Mouse (Mus musculus): ENCODE data around the gene Tmem220. TPM values are rescaled to one million over a fixed set of nuclear protein-coding genes. Genes with fewer than 3 reads are reported as not detected.
A peak's percentile ranks its signal among the peaks of the same experiment; 100 is the strongest.

Gene Tmem220
- total and polyA plus RNA-seq, 3 experiments = 0.30 to 1.6 (median 0.36) TPM

- in situ Hi-C loops (cut with MboI; ENCODE audit: low pct_ligation_motif_present, low pct_unique_long_range_greater_than_20kb, low sequenced_read_pairs) (no loop called here), dilution Hi-C loops (cut with MboI; ENCODE audit: extremely low pct_ligation_motif_present, extremely low pct_unique_long_range_greater_than_20kb, low sequenced_read_pairs) (no loop called here)
- H3K4me1 ChIP-seq (ENCODE audit: control insufficient read depth in 1 of 2, insufficient read depth in 2 of 2) = no peaks in the 10 kb centered on the region
- H3K79me2 ChIP-seq (replicated peaks; ENCODE audit: control insufficient read depth, extremely low read depth, insufficient read depth, poor library complexity, severe bottlenecking) = no peaks in the 10 kb centered on the region
- no peak overlapping the region for H3K4me2 ChIP-seq (ENCODE audit: insufficient read depth, low read depth, poor library complexity, severe bottlenecking)
- H3K27me3 ChIP-seq (replicated peaks) = no peaks in the 10 kb centered on the region
- TF ChIP-seq ELF1 (IDR thresholded peaks at IDR 0.05; ENCODE audit: low read depth, low read length) = no peak
- no peak for TF ChIP-seq POLR2A (IDR thresholded peaks at IDR 0.05; ENCODE audit: low read depth, low read length)
- TF ChIP-seq ETS1 (conservative IDR thresholded peaks at IDR 0.05; ENCODE audit: low read depth, low read length) = no peak
- no peak for TF ChIP-seq RAD21 (IDR thresholded peaks at IDR 0.05; ENCODE audit: low read depth, low read length)
- no peak for TF ChIP-seq E2F4 (IDR thresholded peaks at IDR 0.05; ENCODE audit: insufficient replicate concordance, low read depth, low read length)
- TF ChIP-seq NELFE (IDR thresholded peaks at IDR 0.05; ENCODE audit: low read depth, low read length) = no peak
- TF ChIP-seq EP300 (IDR thresholded peaks at IDR 0.05; ENCODE audit: low read length) = no peak
- TF ChIP-seq SIN3A (IDR thresholded peaks at IDR 0.05; ENCODE audit: low read length) = no peak
- no peak for TF ChIP-seq MYC (IDR thresholded peaks at IDR 0.05; ENCODE audit: low read depth, low read length)
- TF ChIP-seq IRF4 (IDR thresholded peaks at IDR 0.05; ENCODE audit: low read depth, low read length) = no peak
- no peak for TF ChIP-seq MAZ (IDR thresholded peaks at IDR 0.05; ENCODE audit: low read depth, low read length)
- no peak for TF ChIP-seq GABPA (IDR thresholded peaks at IDR 0.05; ENCODE audit: insufficient replicate concordance, low read depth, low read length)
- no peak overlapping the region for H3K9ac ChIP-seq (ENCODE audit: insufficient read depth, low read depth)
- H3K9me3 ChIP-seq (replicated peaks; ENCODE audit: low read length) = peaks cover 4% of the 10 kb centered on the region
- H3K36me3 ChIP-seq (replicated peaks in 1 of 2; ENCODE audit: control insufficient read depth in 1 of 2, insufficient read depth in 1 of 2, low read length in 1 of 2) = peaks cover 40 to 53% of the 10 kb centered on the region in 2 experiments
- H3K4me3 ChIP-seq (replicated peaks in 1 of 3; ENCODE audit: low read depth in 2 of 3, low read length in 2 of 3, poor library complexity in 1 of 3) = no peak overlapping the region
- no peak overlapping the region for H3K27ac ChIP-seq (ENCODE audit: insufficient read depth, low read depth)
- DNase-seq (ENCODE audit: extremely low read depth) = no peak
These were observed 11.9 kb downstream of the Tmem220 start for GRCm38 (mm10) chr11:67036892-67037291.

DNA sequence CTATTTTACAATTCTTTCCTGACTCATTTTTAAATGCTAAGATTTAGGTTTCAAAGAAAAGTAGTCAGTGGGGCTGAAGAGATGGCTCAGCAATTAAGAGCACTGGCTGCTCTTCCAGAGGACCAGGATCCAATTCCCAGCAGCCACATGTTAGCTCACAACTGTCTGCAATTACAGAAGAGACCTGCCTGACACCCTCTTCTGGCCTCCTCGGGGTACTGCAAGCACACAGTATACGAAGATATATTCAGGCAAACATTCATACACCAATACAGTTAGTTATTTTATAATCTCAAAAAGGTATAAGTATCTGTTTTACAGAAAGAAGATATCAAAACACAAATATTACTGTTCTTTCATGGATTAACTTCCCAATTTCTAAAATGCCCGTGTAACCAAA is 14.8 kb downstream of the Tmem220 start:
- Histone ChIP-seq H3K4me3 (replicated peaks in 1 of 3; ENCODE audit: low read depth in 2 of 3, low read length in 2 of 3, poor library complexity in 1 of 3) (no peak overlapping the region), H3K9ac (ENCODE audit: insufficient read depth, low read depth) (no peak overlapping the region), H3K36me3 (replicated peaks in 1 of 2; ENCODE audit: control insufficient read depth in 1 of 2, insufficient read depth in 1 of 2, low read length in 1 of 2) (peaks cover 44 to 78% of the 10 kb centered on the region in 2 experiments), H3K9me3 (replicated peaks; ENCODE audit: low read length) (peaks cover 4% of the 10 kb centered on the region), H3K4me1 (ENCODE audit: control insufficient read depth in 1 of 2, insufficient read depth in 2 of 2) (peaks cover 0 to 9% of the 10 kb centered on the region in 2 experiments; a peak in 1 of 4 replicates), H3K27ac (ENCODE audit: insufficient read depth, low read depth) (no peak overlapping the region), H3K79me2 (replicated peaks; ENCODE audit: control insufficient read depth, extremely low read depth, insufficient read depth, poor library complexity, severe bottlenecking) (no peaks in the 10 kb centered on the region), H3K27me3 (replicated peaks) (no peaks in the 10 kb centered on the region), H3K4me2 (ENCODE audit: insufficient read depth, low read depth, poor library complexity, severe bottlenecking) (no peak overlapping the region)
- DNase-seq (ENCODE audit: extremely low read depth) = no peak
- dilution Hi-C loops (cut with MboI; ENCODE audit: extremely low pct_ligation_motif_present, extremely low pct_unique_long_range_greater_than_20kb, low sequenced_read_pairs) (no loop called here), in situ Hi-C loops (cut with MboI; ENCODE audit: low pct_ligation_motif_present, low pct_unique_long_range_greater_than_20kb, low sequenced_read_pairs) (no loop called here)
- no peak for TF ChIP-seq CHD1 (IDR thresholded peaks at IDR 0.05; ENCODE audit: low read depth, low read length)
- peak; percentile 19; the same call in 1 of the 2 replicates for TF ChIP-seq SMC3 (IDR thresholded peaks at IDR 0.05; ENCODE audit: low read depth, low read length)
- no peak for TF ChIP-seq POLR2AphosphoS2 (IDR thresholded peaks at IDR 0.05; ENCODE audit: low read depth, low read length)
- TF ChIP-seq CTCF (conservative IDR thresholded peaks at IDR 0.05 in 1 of 2, IDR thresholded peaks at IDR 0.05 in 1 of 2; ENCODE audit: low read depth in 2 of 2, low read length in 2 of 2) = peak; percentile 33 to 49; a peak in 3 of 4 replicates

All from CH12.LX (cell line).